In the genomic region with DNA sequence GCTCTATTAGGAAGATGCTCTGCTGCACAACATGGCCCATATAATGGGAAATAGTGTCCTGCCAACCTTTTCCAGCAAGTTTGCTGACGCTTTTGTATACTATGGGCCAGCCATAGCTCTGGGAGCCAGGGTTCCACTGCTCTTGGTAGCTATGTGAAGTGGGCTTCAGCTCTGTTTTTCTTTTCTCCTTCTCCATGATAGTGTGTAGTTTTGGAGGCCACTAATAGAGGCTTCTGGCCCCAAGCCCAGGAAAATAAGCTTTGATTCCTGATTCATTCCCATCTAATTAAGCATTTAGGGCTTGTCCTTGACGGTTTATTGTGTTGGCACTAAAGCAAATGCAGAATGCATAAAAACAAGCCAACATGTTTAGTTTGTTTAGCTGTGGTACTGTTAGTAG, we compare ENCODE assay signal across 20 mouse cellular contexts. TPM values are rescaled to one million over a fixed set of nuclear protein-coding genes. Genes with fewer than 3 reads are reported as not detected.
DNase-seq lines count a peak whose midpoint lies in the region; ATAC-seq and TF ChIP-seq lines count a peak whose summit lies in the region.
"Had no signal": no experiment of that assay in that cellular context is flagged by ENCODE, and none has a peak within 500 bp of the region (broad histone marks: within the 10 kb centered on the region; RNA-seq: fewer than 3 reads in every experiment).

No protein-coding gene starts in this region.

- H3K27ac ChIP-seq in forebrain, embryonic 15.5 days (replicated peaks), result peak overlapping the region; percentile 59
- H3K27ac ChIP-seq in forebrain, embryonic 10.5 days, result no peak overlapping the region
- 0 out of 2 replicates have a peak overlapping the region, but pooled peaks have one; percentile 51 for H3K27ac ChIP-seq in layer of hippocampus, adult 2 months
- peak overlapping the region; percentile 44 for H3K27ac ChIP-seq in forebrain, embryonic 16.5 days (ENCODE audit: low read length)
- H3K27ac ChIP-seq: embryonic facial prominence, embryonic 13.5 days; heart, embryonic 13.5 days; limb, embryonic 10.5 days; liver, embryonic 12.5 days; midbrain, embryonic 12.5 days had no signal

- no peak overlapping the region for H3K9ac ChIP-seq in forebrain, embryonic 15.5 days (replicated peaks)
- H3K9ac ChIP-seq in forebrain, embryonic 16.5 days (replicated peaks; ENCODE audit: low read depth, low read length), result no peak overlapping the region
- H3K9ac ChIP-seq: embryonic facial prominence, embryonic 13.5 days; heart, embryonic 13.5 days; liver, embryonic 12.5 days; lung, embryonic 14.5 days; midbrain, embryonic 12.5 days had no signal

- H3K9me3 ChIP-seq in forebrain, embryonic 15.5 days, result no peaks in the 10 kb centered on the region
- H3K9me3 ChIP-seq in forebrain, embryonic 10.5 days, result no peaks in the 10 kb centered on the region
- H3K9me3 ChIP-seq in forebrain, embryonic 16.5 days (ENCODE audit: control insufficient read depth, low read length), result no peaks in the 10 kb centered on the region
- H3K9me3 ChIP-seq: embryonic facial prominence, embryonic 13.5 days; heart, embryonic 13.5 days; limb, embryonic 10.5 days; liver, embryonic 12.5 days; midbrain, embryonic 12.5 days had no signal

- H3K4me3 ChIP-seq in forebrain, embryonic 15.5 days, result no peak overlapping the region
- no peak overlapping the region for H3K4me3 ChIP-seq in forebrain, embryonic 10.5 days
- no peak overlapping the region for H3K4me3 ChIP-seq in layer of hippocampus, adult 2 months
- no peak overlapping the region for H3K4me3 ChIP-seq in forebrain, embryonic 16.5 days (replicated peaks; ENCODE audit: low read length)
- H3K4me3 ChIP-seq: embryonic facial prominence, embryonic 13.5 days; heart, embryonic 13.5 days; limb, embryonic 10.5 days; liver, embryonic 12.5 days; midbrain, embryonic 12.5 days had no signal

- no peak for TF ChIP-seq CTCF in layer of hippocampus, adult 2 months (conservative IDR thresholded peaks at IDR 0.05)

- 32% methylated on average over 2 of the region's 2 CpGs for WGBS in forebrain, embryonic 15.5 days
- WGBS in forebrain, embryonic 10.5 days, result 93% methylated on average over 2 of the region's 2 CpGs
- WGBS in forebrain, embryonic 16.5 days, result 21% methylated on average over 2 of the region's 2 CpGs

- DNase-seq in forebrain, embryonic 10.5 days (ENCODE audit: extremely low spot score, low spot score), result no peak
- DNase-seq in layer of hippocampus, adult 2 months (ENCODE audit: low spot score in 2 of 2), result no peak
- no peak for DNase-seq in layer of hippocampus, adult 9-11 months
- DNase-seq in ovary, postnatal 14 days (ENCODE audit: low spot score), result peak; percentile 7
- DNase-seq in ovary, postnatal 10 days (ENCODE audit: low spot score), result no peak
- DNase-seq in spleen, adult 12 weeks (ENCODE audit: low spot score), result no peak
- DNase-seq: cerebellum, adult 9-10 months; heart, postnatal 36 days; kidney, adult 9 months; lung, embryonic 14.5 days; lung, postnatal 4 days; thymus, postnatal 4 days had no signal

- H3K27me3 ChIP-seq in forebrain, embryonic 15.5 days, result no peaks in the 10 kb centered on the region
- H3K27me3 ChIP-seq in forebrain, embryonic 10.5 days (ENCODE audit: poor library complexity, severe bottlenecking), result no peaks in the 10 kb centered on the region
- H3K27me3 ChIP-seq in forebrain, embryonic 16.5 days (replicated peaks; ENCODE audit: control insufficient read depth, insufficient read depth, low read length), result no peaks in the 10 kb centered on the region
- H3K27me3 ChIP-seq: embryonic facial prominence, embryonic 13.5 days; heart, embryonic 13.5 days; liver, embryonic 12.5 days; midbrain, embryonic 12.5 days had no signal

- H3K4me2 ChIP-seq in forebrain, embryonic 15.5 days (replicated peaks), result no peak overlapping the region
- no peak overlapping the region for H3K4me2 ChIP-seq in forebrain, embryonic 16.5 days (ENCODE audit: low read length)
- H3K4me2 ChIP-seq: embryonic facial prominence, embryonic 13.5 days; heart, embryonic 13.5 days; liver, embryonic 12.5 days; lung, embryonic 14.5 days; midbrain, embryonic 12.5 days had no signal

- ATAC-seq in forebrain, embryonic 15.5 days (replicated peaks), result peak; percentile 68; the same call in 1 of the 2 replicates
- peak; percentile 88 for ATAC-seq in forebrain, embryonic 16.5 days
- ATAC-seq: hindbrain, embryonic 16.5 days; liver, embryonic 12.5 days had no signal

- H3K4me1 ChIP-seq in forebrain, embryonic 15.5 days, result peaks cover 14% of the 10 kb centered on the region
- no peaks in the 10 kb centered on the region for H3K4me1 ChIP-seq in forebrain, embryonic 10.5 days
- peaks cover 8% of the 10 kb centered on the region for H3K4me1 ChIP-seq in forebrain, embryonic 16.5 days (replicated peaks; ENCODE audit: control insufficient read depth, insufficient read depth, low read length)
- H3K4me1 ChIP-seq: embryonic facial prominence, embryonic 13.5 days; limb, embryonic 10.5 days; liver, embryonic 12.5 days; midbrain, embryonic 12.5 days had no signal

- peaks cover 51% of the 10 kb centered on the region for H3K36me3 ChIP-seq in forebrain, embryonic 15.5 days
- H3K36me3 ChIP-seq in forebrain, embryonic 10.5 days (replicated peaks), result peaks cover 83% of the 10 kb centered on the region
- peaks cover 19% of the 10 kb centered on the region for H3K36me3 ChIP-seq in forebrain, embryonic 16.5 days (ENCODE audit: control insufficient read depth, insufficient read depth)

RNA-seq across cellular contexts. Expression of gene Ints4, which starts 39.2 kb away (rescaled TPM):
- polyA plus RNA-seq in forebrain, embryonic 15.5 days (2015; fragmentation: Nextera tagmentation; extraction: Ambion mirVana), result 46.8 and 46.9 TPM in 2 replicates
- polyA plus RNA-seq in forebrain, embryonic 10.5 days (2016; fragmentation: Nextera tagmentation; extraction: Ambion mirVana), result 63.3 and 69.4 TPM in 2 replicates
- 10 to 100 TPM; 28.1 to 31.9 TPM for total RNA-seq in layer of hippocampus, adult 2 months (2021)
- 47.6 and 55.5 TPM in 2 replicates for polyA plus RNA-seq in forebrain, embryonic 16.5 days (2015; fragmentation: Nextera tagmentation; extraction: Ambion mirVana)

RNA-seq across cellular contexts. Expression of gene Aamdc, which starts 59.4 kb away (rescaled TPM):
- 54.2 and 55.3 TPM in 2 replicates for polyA plus RNA-seq in forebrain, embryonic 15.5 days (2015; fragmentation: Nextera tagmentation; extraction: Ambion mirVana)
- polyA plus RNA-seq in forebrain, embryonic 10.5 days (2016; fragmentation: Nextera tagmentation; extraction: Ambion mirVana), result 30.9 and 32.0 TPM in 2 replicates
- 10 to 100 TPM; 46.5 to 50.2 TPM for total RNA-seq in layer of hippocampus, adult 2 months (2021)
- 50.4 and 50.9 TPM in 2 replicates for polyA plus RNA-seq in forebrain, embryonic 16.5 days (2015; fragmentation: Nextera tagmentation; extraction: Ambion mirVana)

RNA-seq across cellular contexts. Expression of gene Rsf1, which starts 59.8 kb away (rescaled TPM):
- polyA plus RNA-seq in forebrain, embryonic 15.5 days (2015; fragmentation: Nextera tagmentation; extraction: Ambion mirVana), result 34.5 and 39.9 TPM in 2 replicates
- 22.3 and 23.4 TPM in 2 replicates for polyA plus RNA-seq in forebrain, embryonic 10.5 days (2016; fragmentation: Nextera tagmentation; extraction: Ambion mirVana)
- total RNA-seq in layer of hippocampus, adult 2 months (2021), result 10 to 100 TPM; 46.0 to 50.3 TPM
- polyA plus RNA-seq in forebrain, embryonic 16.5 days (2015; fragmentation: Nextera tagmentation; extraction: Ambion mirVana), result 34.7 and 36.3 TPM in 2 replicates
